Mouse (Mus musculus): Measurements from ENCODE around the gene Klhl4.
A peak's percentile ranks its signal among the peaks of the same experiment; 100 is the strongest.

Klhl4 gene

GRCm38 (mm10) chrX:114473782-114474731 lies at the start of gene Klhl4:
Klhl4 (plus strand) TSS chrX:114474333.
- peak; percentile 93 for ATAC-seq (ENCODE audit: low TSS enrichment)

- ATAC-seq (ENCODE audit: low TSS enrichment), result no peak
Measured at GRCm38 (mm10) chrX:114484153-114484552, 10.0 kb downstream of the Klhl4 start.

GRCm38 (mm10) chrX:114486691-114487090 lies 12.6 kb downstream of the Klhl4 start:
- ATAC-seq (ENCODE audit: low TSS enrichment), result no peak

GRCm38 (mm10) chrX:114558141-114558540 lies 84.0 kb downstream of the Klhl4 start:
- ATAC-seq (ENCODE audit: low TSS enrichment), result no peak

- ATAC-seq (ENCODE audit: low TSS enrichment), result peak; percentile 89
Measured at GRCm38 (mm10) chrX:114582311-114582710, 108.2 kb downstream of the Klhl4 start.
